Mouse (Mus musculus) neural tube, embryonic 11.5 days (tissue): ENCODE measurements at regions not wholly inside any gene's neighbourhood (a gene's known extent, or its start where the extent isn't known, plus 50 kb on each side); places are given as distances from the start of the nearest gene placed in this dataset.

Source experiments
- ATAC-seq: fragments of 200-750 bp; cut with Nextera tagmentation; 2 replicates; pipeline ENCODE4 v1.8.0; 2017; ENCODE audit warnings: moderate number of reproducible peaks, mild to moderate bottlenecking, moderate TSS enrichment, moderate library complexity; ENCODE audit not compliant: insufficient read depth, low FRiP score, low TSS enrichment
- DNase-seq: peaks from one replicate; pipeline ENCODE4 v3.0.0-alpha.2; 2015; ENCODE audit warnings: low spot score
- H3K27ac ChIP-seq: fragments of 300-500 bp; sonication (generic); 2 replicates; pipeline ENCODE4 v1.5.1; 2014; ENCODE audit warnings: low read depth, mild to moderate bottlenecking, low read length
- H3K27me3 ChIP-seq: fragments of 300-500 bp; sonication (generic); 2 replicates; pipeline ENCODE4 v1.6.1; 2014; ENCODE audit warnings: mild to moderate bottlenecking, low read length, mixed read lengths; ENCODE audit not compliant: control insufficient read depth, insufficient read depth
- H3K36me3 ChIP-seq: fragments of 300-500 bp; sonication (generic); 2 replicates; pipeline ENCODE4 v1.6.1; 2014; ENCODE audit warnings: mild to moderate bottlenecking, low read length, moderate library complexity, mixed read lengths; ENCODE audit not compliant: control insufficient read depth, insufficient read depth
- H3K4me1 ChIP-seq: fragments of 300-500 bp; sonication (generic); 2 replicates; pipeline ENCODE4 v1.6.1; 2014; ENCODE audit warnings: low read length, mixed read lengths; ENCODE audit not compliant: control insufficient read depth, insufficient read depth
- H3K4me2 ChIP-seq: fragments of 300-500 bp; sonication (generic); 2 replicates; pipeline ENCODE4 v1.6.1; 2014; ENCODE audit warnings: low read depth, mild to moderate bottlenecking, moderate library complexity
- H3K4me3 ChIP-seq: fragments of 300-500 bp; sonication (generic); 2 replicates; pipeline ENCODE4 v1.5.1; 2014; ENCODE audit warnings: low read depth, low read length
- H3K9ac ChIP-seq: fragments of 300-500 bp; sonication (generic); 2 replicates; pipeline ENCODE4 v1.6.1; 2014; ENCODE audit warnings: mild to moderate bottlenecking, low read length
- H3K9me3 ChIP-seq: fragments of 300-500 bp; sonication (generic); 2 replicates; pipeline ENCODE4 v1.6.1; 2016; ENCODE audit warnings: low read length; ENCODE audit not compliant: control insufficient read depth
- WGBS: fragments of 180-500 bp; shearing (Covaris S2); extraction: QIAGEN DNeasy Blood & Tissue Kit; methylation state at CpG from one replicate; pipeline ENCODE4 v1.1.7; 2014; 5-methylcytosine and 5-hydroxymethylcytosine counted together

- DNase-seq (no peak), ATAC-seq (no peak)
- Histone ChIP-seq H3K9me3 (no peaks in the 10 kb centered on the region), H3K4me1 (no peaks in the 10 kb centered on the region), H3K4me3 (no peak overlapping the region), H3K27ac (no peak overlapping the region), H3K4me2 (no peak overlapping the region), H3K36me3 (no peaks in the 10 kb centered on the region), H3K27me3 (no peaks in the 10 kb centered on the region), H3K9ac (no peak overlapping the region)
- 87% methylated on average over 9 of the region's 9 CpGs for WGBS
Measured at GRCm38 (mm10) chr2:106511889-106512288, 181.2 kb upstream of the Mpped2 start.

GRCm38 (mm10) chr2:106512338-106513024 is 180.6 kb upstream of the Mpped2 start:
- Histone ChIP-seq H3K4me2 (no peak overlapping the region), H3K9ac (no peak overlapping the region), H3K36me3 (no peaks in the 10 kb centered on the region), H3K4me1 (no peaks in the 10 kb centered on the region), H3K9me3 (no peaks in the 10 kb centered on the region), H3K27me3 (no peaks in the 10 kb centered on the region), H3K27ac (no peak overlapping the region), H3K4me3 (no peak overlapping the region)
- ATAC-seq (no peak), DNase-seq (no peak)
- WGBS: 50% methylated on average over 14 of the region's 14 CpGs

DNA sequence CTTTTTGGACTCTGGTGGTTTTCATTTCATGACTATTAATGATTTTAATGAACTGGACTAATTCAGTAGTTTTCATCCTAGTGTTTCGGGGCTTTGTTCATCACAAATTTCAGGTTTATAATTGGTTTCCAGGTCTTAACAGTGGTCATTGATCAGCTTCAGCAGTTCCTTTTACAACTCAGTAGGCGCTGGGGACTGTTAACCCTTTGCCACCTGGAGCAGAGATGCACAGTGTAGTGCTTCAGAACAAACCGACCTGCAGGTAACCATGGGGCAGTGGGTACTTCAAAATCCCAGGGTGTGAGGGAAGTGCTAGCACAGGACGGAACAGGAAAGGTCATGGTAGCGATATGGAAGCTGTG is 180.1 kb upstream of the Mpped2 start:
- Histone ChIP-seq H3K27me3 (no peaks in the 10 kb centered on the region), H3K9me3 (no peaks in the 10 kb centered on the region), H3K27ac (no peak overlapping the region), H3K9ac (no peak overlapping the region), H3K36me3 (no peaks in the 10 kb centered on the region), H3K4me2 (no peak overlapping the region), H3K4me1 (no peaks in the 10 kb centered on the region), H3K4me3 (no peak overlapping the region)
- 43% methylated on average over 5 of the region's 5 CpGs for WGBS
- ATAC-seq: no peak; the same call in 1 of the 2 replicates
- DNase-seq: no peak

- H3K9ac ChIP-seq: no peak overlapping the region
- ATAC-seq (no peak), DNase-seq (no peak)
- no peak overlapping the region for H3K4me3 ChIP-seq
- no peaks in the 10 kb centered on the region for H3K27me3 ChIP-seq
- 73% methylated on average over 5 of the region's 5 CpGs for WGBS
- no peaks in the 10 kb centered on the region for H3K4me1 ChIP-seq
- no peaks in the 10 kb centered on the region for H3K9me3 ChIP-seq
- H3K27ac ChIP-seq: no peak overlapping the region
- H3K4me2 ChIP-seq: no peak overlapping the region
- H3K36me3 ChIP-seq: no peaks in the 10 kb centered on the region
Measured at GRCm38 (mm10) chr2:106517224-106517623, 175.8 kb upstream of the Mpped2 start.

DNA sequence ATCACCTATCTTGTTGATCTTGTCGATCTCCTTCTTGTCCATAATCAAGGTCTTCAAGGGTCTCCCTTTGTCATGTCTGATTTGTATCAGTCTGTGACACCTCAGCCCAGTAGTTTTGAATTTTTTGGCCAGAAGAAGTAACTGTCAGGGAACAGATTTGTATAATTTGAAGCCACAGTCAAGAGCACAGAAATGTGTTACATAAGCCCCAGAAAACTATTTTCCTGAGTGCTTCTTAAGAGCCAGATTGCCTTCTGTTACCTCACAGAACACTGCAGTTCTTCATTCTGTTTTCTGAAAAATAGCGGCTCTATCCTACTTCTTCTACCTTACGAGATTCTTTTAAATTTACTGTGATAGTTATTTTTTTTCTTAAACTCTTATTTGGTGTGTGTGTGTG is 170.1 kb upstream of the Mpped2 start:
- no peaks in the 10 kb centered on the region for H3K9me3 ChIP-seq

GRCm38 (mm10) chr2:106527008-106527407 is 166.1 kb upstream of the Mpped2 start:
- no peak overlapping the region for H3K4me3 ChIP-seq
- WGBS: 72% methylated on average over 2 of the region's 2 CpGs
- H3K9ac ChIP-seq: no peak overlapping the region
- no peaks in the 10 kb centered on the region for H3K4me1 ChIP-seq
- no peak overlapping the region for H3K4me2 ChIP-seq
- no peaks in the 10 kb centered on the region for H3K36me3 ChIP-seq
- DNase-seq: peak; percentile 49
- H3K9me3 ChIP-seq: no peaks in the 10 kb centered on the region
- peak; percentile 71 for ATAC-seq
- H3K27ac ChIP-seq: no peak overlapping the region
- H3K27me3 ChIP-seq: no peaks in the 10 kb centered on the region

More for the DNA sequence above, 170.1 kb upstream of the Mpped2 start:
- 90% methylated on average over 3 of the region's 3 CpGs for WGBS
- no peak overlapping the region for H3K4me2 ChIP-seq
- no peak overlapping the region for H3K4me3 ChIP-seq
- H3K4me1 ChIP-seq: no peaks in the 10 kb centered on the region
- no peak overlapping the region for H3K27ac ChIP-seq
- ATAC-seq (no peak), DNase-seq (no peak)
- no peaks in the 10 kb centered on the region for H3K27me3 ChIP-seq
- no peaks in the 10 kb centered on the region for H3K36me3 ChIP-seq
- H3K9ac ChIP-seq: no peak overlapping the region

DNA sequence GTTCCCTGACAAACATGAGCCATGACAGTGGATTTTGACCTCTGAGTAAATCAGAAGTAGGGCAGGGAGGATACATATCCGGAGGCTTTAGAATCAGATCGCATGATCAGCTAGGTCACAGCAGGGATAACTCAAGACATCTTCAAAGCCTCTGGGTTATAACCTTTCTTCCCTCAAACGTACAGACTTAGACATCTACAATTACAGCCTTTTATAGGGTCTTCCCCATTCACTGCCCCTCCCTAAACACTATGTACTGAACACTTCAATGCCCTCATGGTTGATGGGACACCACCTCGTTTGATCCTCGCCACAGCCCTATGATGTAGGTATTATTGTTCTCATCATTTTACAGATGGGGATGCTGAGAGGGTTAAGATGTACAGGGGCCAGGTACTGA is 163.8 kb upstream of the Mpped2 start:
- Histone ChIP-seq H3K9ac (no peak overlapping the region), H3K4me2 (no peak overlapping the region), H3K4me3 (no peak overlapping the region), H3K9me3 (no peaks in the 10 kb centered on the region), H3K36me3 (no peaks in the 10 kb centered on the region), H3K27me3 (no peaks in the 10 kb centered on the region), H3K27ac (no peak overlapping the region), H3K4me1 (no peaks in the 10 kb centered on the region)
- WGBS: 65% methylated on average over 5 of the region's 5 CpGs
- DNase-seq (no peak), ATAC-seq (no peak)

DNA sequence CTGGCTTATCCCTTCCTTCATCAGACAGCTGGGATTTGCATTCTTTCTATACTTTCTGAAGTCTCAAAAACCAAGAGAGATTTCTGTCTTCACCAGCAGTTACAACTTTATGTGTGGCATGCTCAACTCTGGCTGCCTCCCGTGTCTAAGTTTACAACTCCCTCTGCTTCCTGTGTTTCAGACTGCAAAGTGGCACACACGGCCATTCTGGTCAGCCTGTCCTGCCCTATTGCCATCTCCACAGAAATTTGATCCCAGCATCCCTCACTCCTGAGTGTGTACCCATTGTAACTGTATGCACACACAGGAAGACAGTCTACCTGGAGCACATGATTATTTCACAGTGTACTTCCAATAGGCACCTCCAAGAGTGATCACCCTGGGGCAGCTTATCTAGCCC is 163.3 kb upstream of the Mpped2 start:
- 54% methylated on average over 2 of the region's 2 CpGs for WGBS
- no peaks in the 10 kb centered on the region for H3K4me1 ChIP-seq
- H3K9ac ChIP-seq: no peak overlapping the region
- no peaks in the 10 kb centered on the region for H3K9me3 ChIP-seq
- ATAC-seq (no peak), DNase-seq (no peak)
- H3K36me3 ChIP-seq: no peaks in the 10 kb centered on the region
- no peak overlapping the region for H3K4me2 ChIP-seq
- H3K27ac ChIP-seq: no peak overlapping the region
- H3K4me3 ChIP-seq: no peak overlapping the region
- H3K27me3 ChIP-seq: no peaks in the 10 kb centered on the region

GRCm38 (mm10) chr2:106538329-106538728 is 154.7 kb upstream of the Mpped2 start:
- no peak overlapping the region for H3K4me3 ChIP-seq
- H3K9me3 ChIP-seq: no peaks in the 10 kb centered on the region
- no peak for ATAC-seq

More at GRCm38 (mm10) chr2:106538329-106538728, 154.7 kb upstream of the Mpped2 start:
- H3K4me1 ChIP-seq: no peaks in the 10 kb centered on the region
- no peak overlapping the region for H3K27ac ChIP-seq
- H3K36me3 ChIP-seq: no peaks in the 10 kb centered on the region
- no peak for DNase-seq
- H3K27me3 ChIP-seq: no peaks in the 10 kb centered on the region
- H3K9ac ChIP-seq: no peak overlapping the region
- no peak overlapping the region for H3K4me2 ChIP-seq
- WGBS: 79% methylated on average over 4 of the region's 4 CpGs
